Mouse (Mus musculus): ENCODE results near the gene Cxcl3. TPM values are rescaled to one million over a fixed set of nuclear protein-coding genes. Genes with fewer than 3 reads are reported as not detected.
"Not testable (repeated sequence)": the region's sequence is repeated elsewhere in the genome, so short reads cannot be mapped to it uniquely, and the experiment has no call there.

Gene Cxcl3
- total and polyA plus RNA-seq, 3 experiments = 0.16 to 0.54 TPM; not detected in 1

- no peak overlapping the region for H3K4me3 ChIP-seq (ENCODE audit: low read depth, low read length)
- TF ChIP-seq TAL1 (conservative IDR thresholded peaks at IDR 0.05; ENCODE audit: low read depth, low read length) (no peak), CTCF (IDR thresholded peaks at IDR 0.05; ENCODE audit: low read depth, low read length) (no peak)
Measured at GRCm38 (mm10) chr5:90789306-90790073, 3.6 kb downstream of the Cxcl3 start.

GRCm38 (mm10) chr5:90790074-90790502 lies 4.2 kb downstream of the Cxcl3 start:
- no peak for TF ChIP-seq POLR2AphosphoS5 (IDR thresholded peaks at IDR 0.05; ENCODE audit: insufficient replicate concordance, low read depth, low read length)
- no peak for TF ChIP-seq CTCF (IDR thresholded peaks at IDR 0.05; ENCODE audit: low read depth, low read length)
- TF ChIP-seq TAL1 (conservative IDR thresholded peaks at IDR 0.05; ENCODE audit: low read depth, low read length) = no peak
- no peak for TF ChIP-seq GATA2 (IDR thresholded peaks at IDR 0.05; ENCODE audit: borderline replicate concordance, low read depth, low read length)
- no peak for TF ChIP-seq GATA1 (IDR thresholded peaks at IDR 0.05; ENCODE audit: borderline replicate concordance, low read length)
- ATAC-seq (ENCODE audit: extremely low read depth, insufficient number of reproducible peaks, low FRiP score, poor library complexity, severe bottlenecking) (no peak), DNase-seq (ENCODE audit: low spot score) (no peak)
- no peak overlapping the region for H3K4me3 ChIP-seq (ENCODE audit: low read depth, low read length)
- H3K27me3 ChIP-seq (ENCODE audit: insufficient read depth, low read length) = peaks cover 7% of the 10 kb centered on the region; the same call in 1 of the 2 replicates
- peaks cover 15% of the 10 kb centered on the region for H3K4me1 ChIP-seq (ENCODE audit: insufficient read depth, low read depth, low read length)
- H3K9me3 ChIP-seq (replicated peaks) = no peaks in the 10 kb centered on the region
- H3K36me3 ChIP-seq (replicated peaks) = no peaks in the 10 kb centered on the region

More at GRCm38 (mm10) chr5:90789306-90790073, 3.6 kb downstream of the Cxcl3 start:
- no peak for ATAC-seq (ENCODE audit: extremely low read depth, insufficient number of reproducible peaks, low FRiP score, poor library complexity, severe bottlenecking)
- DNase-seq (ENCODE audit: low spot score) = no peak
- Histone ChIP-seq H3K27me3 (ENCODE audit: insufficient read depth, low read length) (peaks cover 7% of the 10 kb centered on the region; the same call in 1 of the 2 replicates), H3K9me3 (replicated peaks) (no peaks in the 10 kb centered on the region), H3K36me3 (replicated peaks) (no peaks in the 10 kb centered on the region), H3K4me1 (ENCODE audit: insufficient read depth, low read depth, low read length) (peaks cover 20% of the 10 kb centered on the region)

- Histone ChIP-seq H3K9me3 (replicated peaks) (no peaks in the 10 kb centered on the region), H3K27me3 (ENCODE audit: insufficient read depth, low read length) (peaks cover 7% of the 10 kb centered on the region; the same call in 1 of the 2 replicates), H3K4me3 (ENCODE audit: low read depth, low read length) (no peak within 1 kb of the TSS), H3K4me1 (ENCODE audit: insufficient read depth, low read depth, low read length) (no peaks in the 10 kb centered on the region), H3K36me3 (replicated peaks) (no peaks in the 10 kb centered on the region)
- TF ChIP-seq POLR2AphosphoS5 (IDR thresholded peaks at IDR 0.05; ENCODE audit: insufficient replicate concordance, low read depth, low read length) (no peak), GATA1 (IDR thresholded peaks at IDR 0.05; ENCODE audit: borderline replicate concordance, low read length) (no peak), GATA2 (IDR thresholded peaks at IDR 0.05; ENCODE audit: borderline replicate concordance, low read depth, low read length) (no peak)
- ATAC-seq (ENCODE audit: extremely low read depth, insufficient number of reproducible peaks, low FRiP score, poor library complexity, severe bottlenecking) = no peak
- DNase-seq (ENCODE audit: low spot score) = no peak
Measured at GRCm38 (mm10) chr5:90794195-90794625, 8.3 kb downstream of the Cxcl3 start, which contains the start of gene Cxcl15. Gene Cxcl15 (plus strand): TSS chr5:90794534.

GRCm38 (mm10) chr5:90795392-90795791 lies 9.5 kb downstream of the Cxcl3 start:
- H3K4me1 ChIP-seq (ENCODE audit: insufficient read depth, low read depth, low read length); DNase-seq (ENCODE audit: low spot score); ATAC-seq (ENCODE audit: extremely low read depth, insufficient number of reproducible peaks, low FRiP score, poor library complexity, severe bottlenecking): not testable (repeated sequence)

GRCm38 (mm10) chr5:90804574-90804973 lies 18.7 kb downstream of the Cxcl3 start:
- H3K36me3 ChIP-seq (replicated peaks) = no peaks in the 10 kb centered on the region
- H3K9me3 ChIP-seq (replicated peaks) = no peaks in the 10 kb centered on the region
- DNase-seq (ENCODE audit: low spot score) = no peak
- peaks cover 11% of the 10 kb centered on the region; the same call in 1 of the 2 replicates for H3K27me3 ChIP-seq (ENCODE audit: insufficient read depth, low read length)
- no peaks in the 10 kb centered on the region for H3K4me1 ChIP-seq (ENCODE audit: insufficient read depth, low read depth, low read length)
- H3K4me3 ChIP-seq (ENCODE audit: low read depth, low read length) = no peak overlapping the region
- no peak for TF ChIP-seq TAL1 (conservative IDR thresholded peaks at IDR 0.05; ENCODE audit: low read depth, low read length)
- TF ChIP-seq GATA2 (IDR thresholded peaks at IDR 0.05; ENCODE audit: borderline replicate concordance, low read depth, low read length) = no peak
- TF ChIP-seq GATA1 (IDR thresholded peaks at IDR 0.05; ENCODE audit: borderline replicate concordance, low read length) = no peak
- no peak for TF ChIP-seq POLR2AphosphoS5 (IDR thresholded peaks at IDR 0.05; ENCODE audit: insufficient replicate concordance, low read depth, low read length)
- TF ChIP-seq CTCF (IDR thresholded peaks at IDR 0.05; ENCODE audit: low read depth, low read length) = no peak
- ATAC-seq (ENCODE audit: extremely low read depth, insufficient number of reproducible peaks, low FRiP score, poor library complexity, severe bottlenecking) = no peak

More at GRCm38 (mm10) chr5:90795392-90795791, 9.5 kb downstream of the Cxcl3 start:
- not testable (repeated sequence) for H3K9me3 ChIP-seq (replicated peaks); H3K27me3 ChIP-seq (ENCODE audit: insufficient read depth, low read length); H3K36me3 ChIP-seq (replicated peaks); H3K4me3 ChIP-seq (ENCODE audit: low read depth, low read length)

- Histone ChIP-seq H3K4me1 (ENCODE audit: insufficient read depth, low read depth, low read length) (no peaks in the 10 kb centered on the region), H3K4me3 (ENCODE audit: low read depth, low read length) (no peak overlapping the region), H3K36me3 (replicated peaks) (no peaks in the 10 kb centered on the region), H3K9me3 (replicated peaks) (no peaks in the 10 kb centered on the region), H3K27me3 (ENCODE audit: insufficient read depth, low read length) (peaks cover 14% of the 10 kb centered on the region)
- TF ChIP-seq GATA2 (IDR thresholded peaks at IDR 0.05; ENCODE audit: borderline replicate concordance, low read depth, low read length) (no peak), CTCF (IDR thresholded peaks at IDR 0.05; ENCODE audit: low read depth, low read length) (no peak), POLR2AphosphoS5 (IDR thresholded peaks at IDR 0.05; ENCODE audit: insufficient replicate concordance, low read depth, low read length) (no peak), TAL1 (conservative IDR thresholded peaks at IDR 0.05; ENCODE audit: low read depth, low read length) (no peak), GATA1 (IDR thresholded peaks at IDR 0.05; ENCODE audit: borderline replicate concordance, low read length) (no peak)
- DNase-seq (ENCODE audit: low spot score) = no peak
- ATAC-seq (ENCODE audit: extremely low read depth, insufficient number of reproducible peaks, low FRiP score, poor library complexity, severe bottlenecking) = no peak
Measured at GRCm38 (mm10) chr5:90806050-90806449, 20.1 kb downstream of the Cxcl3 start.
